11 mouse cellular contexts compared by ENCODE assay signal in the genomic region with DNA sequence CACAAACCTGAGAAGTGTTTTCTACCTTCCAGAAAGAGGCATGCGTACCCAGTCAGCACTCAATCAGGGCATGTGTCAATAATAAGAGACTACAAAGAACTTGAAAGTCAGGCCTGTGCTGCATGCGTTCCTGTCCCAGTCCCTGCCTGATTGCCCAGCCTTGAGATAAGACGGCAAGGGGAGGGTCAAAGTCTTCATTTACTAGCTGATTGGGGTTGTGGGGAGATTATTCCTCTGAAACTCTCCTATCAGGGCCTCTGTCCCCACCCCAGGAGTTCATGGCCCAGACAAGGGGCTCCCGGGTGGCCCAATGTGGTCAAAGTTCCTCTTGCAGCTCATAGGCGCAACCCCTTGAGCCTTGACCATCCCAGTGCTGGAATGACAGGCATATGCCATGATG. TPM values are rescaled to one million over a fixed set of nuclear protein-coding genes. Genes with fewer than 3 reads are reported as not detected.
DNase-seq lines count a peak whose midpoint lies in the region; ATAC-seq and TF ChIP-seq lines count a peak whose summit lies in the region.
"Had no signal": no experiment of that assay in that cellular context is flagged by ENCODE, and none has a peak within 500 bp of the region (broad histone marks: within the 10 kb centered on the region; RNA-seq: fewer than 3 reads in every experiment).

No protein-coding gene starts in this region.

- peaks cover 20 to 33% of the 10 kb centered on the region in 2 experiments for H3K4me1 ChIP-seq in heart, embryonic 14.5 days (ENCODE audit: control insufficient read depth in 2 of 2, insufficient read depth in 2 of 2, low read length in 2 of 2)
- peaks cover 35% of the 10 kb centered on the region for H3K4me1 ChIP-seq in embryonic facial prominence, embryonic 13.5 days
- peaks cover 17 to 35% of the 10 kb centered on the region in 2 experiments for H3K4me1 ChIP-seq in liver, embryonic 14.5 days (replicated peaks; ENCODE audit: control insufficient read depth in 2 of 2, insufficient read depth in 2 of 2, low read length in 1 of 2)
- H3K4me1 ChIP-seq in midbrain, embryonic 10.5 days = peaks cover 41% of the 10 kb centered on the region

- ATAC-seq in heart, embryonic 14.5 days (ENCODE audit: insufficient number of reproducible peaks, insufficient read depth, low FRiP score, low read depth) = no peak
- no peak for ATAC-seq in embryonic facial prominence, embryonic 13.5 days (ENCODE audit: insufficient number of reproducible peaks, insufficient read depth, low FRiP score, low TSS enrichment, low read depth)
- ATAC-seq in liver, embryonic 14.5 days (ENCODE audit: insufficient read depth) = peak; percentile 21
- ATAC-seq: activated CD4-positive, CD25-positive, alpha-beta regulatory T cell, adult 4 months had no signal

- no peaks in the 10 kb centered on the region for H3K27me3 ChIP-seq in heart, embryonic 14.5 days (ENCODE audit: control insufficient read depth, insufficient read depth, low read length)
- no peaks in the 10 kb centered on the region for H3K27me3 ChIP-seq in embryonic facial prominence, embryonic 13.5 days
- no peaks in the 10 kb centered on the region for H3K27me3 ChIP-seq in liver, embryonic 14.5 days (ENCODE audit: control insufficient read depth, insufficient read depth, low read length)
- peaks cover 4% of the 10 kb centered on the region; the same call in 1 of the 2 replicates for H3K27me3 ChIP-seq in midbrain, embryonic 10.5 days (ENCODE audit: low read depth, poor library complexity, severe bottlenecking)
- H3K27me3 ChIP-seq: kidney, embryonic 15.5 days had no signal

- H3K9me3 ChIP-seq in heart, embryonic 14.5 days (ENCODE audit: control insufficient read depth, low read length) = no peaks in the 10 kb centered on the region
- H3K9me3 ChIP-seq in embryonic facial prominence, embryonic 13.5 days = no peaks in the 10 kb centered on the region
- H3K9me3 ChIP-seq in liver, embryonic 14.5 days (ENCODE audit: control insufficient read depth, low read length) = no peaks in the 10 kb centered on the region
- H3K9me3 ChIP-seq in midbrain, embryonic 10.5 days (replicated peaks) = no peaks in the 10 kb centered on the region
- H3K9me3 ChIP-seq: kidney, embryonic 15.5 days had no signal

- no peaks in the 10 kb centered on the region for H3K36me3 ChIP-seq in heart, embryonic 14.5 days (ENCODE audit: control insufficient read depth, insufficient read depth, low read length)
- peaks cover 15% of the 10 kb centered on the region; the same call in 1 of the 2 replicates for H3K36me3 ChIP-seq in embryonic facial prominence, embryonic 13.5 days
- H3K36me3 ChIP-seq in liver, embryonic 14.5 days (replicated peaks; ENCODE audit: control insufficient read depth, insufficient read depth, low read depth) = no peaks in the 10 kb centered on the region
- peaks cover 17% of the 10 kb centered on the region for H3K36me3 ChIP-seq in midbrain, embryonic 10.5 days
- H3K36me3 ChIP-seq: kidney, embryonic 15.5 days had no signal

- 57% methylated on average over 5 of the region's 5 CpGs for WGBS in heart, embryonic 14.5 days
- 76% methylated on average over 5 of the region's 5 CpGs for WGBS in embryonic facial prominence, embryonic 13.5 days
- WGBS in liver, embryonic 14.5 days (ENCODE audit: insufficient replicate concordance) = 9% methylated on average over 5 of the region's 5 CpGs
- WGBS in midbrain, embryonic 10.5 days = 87% methylated on average over 5 of the region's 5 CpGs

- no peak for TF ChIP-seq CTCF in liver, embryonic 14.5 days (IDR thresholded peaks at IDR 0.05; ENCODE audit: low read depth)

- no peak overlapping the region for H3K27ac ChIP-seq in heart, embryonic 14.5 days (replicated peaks in 1 of 2; ENCODE audit: control insufficient read depth in 1 of 2, insufficient read depth in 1 of 2, low read depth in 2 of 2, low read length in 2 of 2)
- no peak overlapping the region for H3K27ac ChIP-seq in embryonic facial prominence, embryonic 13.5 days
- peak overlapping the region; percentile 69 for H3K27ac ChIP-seq in liver, embryonic 14.5 days
- H3K27ac ChIP-seq in midbrain, embryonic 10.5 days (replicated peaks) = no peak overlapping the region; the same call in 1 of the 2 replicates

- peak overlapping the region; percentile 40 for H3K9ac ChIP-seq in heart, embryonic 14.5 days (ENCODE audit: low read length)
- H3K9ac ChIP-seq in embryonic facial prominence, embryonic 13.5 days = 0 out of 2 replicates have a peak overlapping the region, but pooled peaks have one; percentile 21
- H3K9ac ChIP-seq in liver, embryonic 14.5 days (replicated peaks) = peak overlapping the region; percentile 24

- TF ChIP-seq EP300 in liver, embryonic 14.5 days (IDR thresholded peaks at IDR 0.05; ENCODE audit: low read depth) = no peak

- no peak overlapping the region for H3K4me3 ChIP-seq in heart, embryonic 14.5 days (ENCODE audit: control insufficient read depth in 1 of 2, insufficient read depth in 1 of 2, low read depth in 1 of 2, low read length in 2 of 2)
- H3K4me3 ChIP-seq in embryonic facial prominence, embryonic 13.5 days = no peak overlapping the region
- peak overlapping the region; percentile 4 to 27; a peak in 2 of 4 replicates for H3K4me3 ChIP-seq in liver, embryonic 14.5 days (ENCODE audit: insufficient read depth in 1 of 2, low read depth in 2 of 2, low read length in 2 of 2)
- H3K4me3 ChIP-seq in midbrain, embryonic 10.5 days = no peak overlapping the region

- H3K4me2 ChIP-seq in heart, embryonic 14.5 days (ENCODE audit: low read length) = no peak overlapping the region
- H3K4me2 ChIP-seq in embryonic facial prominence, embryonic 13.5 days = no peak overlapping the region
- H3K4me2 ChIP-seq in liver, embryonic 14.5 days (ENCODE audit: low read depth) = peak overlapping the region; percentile 88

- no peak for DNase-seq in heart, adult 8-10 months (ENCODE audit: low spot score)
- peak; percentile 84 for DNase-seq in MEL-GATA-1-ER (ENCODE audit: extremely low read depth, low read depth)
- DNase-seq in liver, embryonic 14.5 days (ENCODE audit: low read depth in 3 of 3, low spot score in 3 of 3) = peak in 2 of 3 experiments; percentile 50 to 60
- DNase-seq in midbrain, embryonic 10.5 days (ENCODE audit: low spot score) = no peak
- DNase-seq in layer of hippocampus, adult 9-10 months (ENCODE audit: low spot score) = no peak
- DNase-seq: spleen, adult 18-20 months; thymus, postnatal 14 days had no signal

RNA-seq across cellular contexts. Expression of gene Gna11, which starts 1.3 kb away (rescaled TPM):
- polyA plus RNA-seq in heart, embryonic 14.5 days (2014; fragmentation: Nextera tagmentation; extraction: Ambion mirVana) = 54.9 and 57.4 TPM in 2 replicates
- total RNA-seq in heart, adult 8-10 months (2022) = 10 to 100 TPM; 47.7 to 54.1 (median 50.9) TPM
- polyA plus RNA-seq in embryonic facial prominence, embryonic 13.5 days (2015; fragmentation: Nextera tagmentation; extraction: Ambion mirVana) = 84.2 and 90.1 TPM in 2 replicates
- 14.8 and 17.0 TPM in 2 replicates for polyA plus RNA-seq in liver, embryonic 14.5 days (2012; rRNA removed)
- 17.3 and 17.4 TPM in 2 replicates for polyA plus RNA-seq in liver, embryonic 14.5 days (2014; fragmentation: Nextera tagmentation; extraction: Ambion mirVana)
- 70.7 and 73.7 TPM in 2 replicates for polyA plus RNA-seq in midbrain, embryonic 10.5 days (2016; fragmentation: Nextera tagmentation; extraction: Ambion mirVana)

RNA-seq across cellular contexts. Expression of gene Aes, which starts 13.0 kb away (rescaled TPM):
- polyA plus RNA-seq in heart, embryonic 14.5 days (2014; fragmentation: Nextera tagmentation; extraction: Ambion mirVana) = 367 and 598 TPM in 2 replicates
- total RNA-seq in heart, adult 8-10 months (2022) = 1,000 to 10,000 TPM; 1,133 to 1,192 (median 1,173) TPM
- 464 and 465 TPM in 2 replicates for polyA plus RNA-seq in embryonic facial prominence, embryonic 13.5 days (2015; fragmentation: Nextera tagmentation; extraction: Ambion mirVana)
- 113 and 134 TPM in 2 replicates for polyA plus RNA-seq in liver, embryonic 14.5 days (2012; rRNA removed)
- 139 and 156 TPM in 2 replicates for polyA plus RNA-seq in liver, embryonic 14.5 days (2014; fragmentation: Nextera tagmentation; extraction: Ambion mirVana)
- 334 and 467 TPM in 2 replicates for polyA plus RNA-seq in midbrain, embryonic 10.5 days (2016; fragmentation: Nextera tagmentation; extraction: Ambion mirVana)

RNA-seq across cellular contexts. Expression of gene Gna15, which starts 22.3 kb away (rescaled TPM):
- polyA plus RNA-seq in heart, embryonic 14.5 days (2014; fragmentation: Nextera tagmentation; extraction: Ambion mirVana) = 0.74 and 0.89 TPM in 2 replicates
- under 1 TPM; 0.37 to 0.78 (median 0.54) TPM for total RNA-seq in heart, adult 8-10 months (2022)
- polyA plus RNA-seq in embryonic facial prominence, embryonic 13.5 days (2015; fragmentation: Nextera tagmentation; extraction: Ambion mirVana) = 2.0 and 2.1 TPM in 2 replicates
- 4.2 and 4.6 TPM in 2 replicates for polyA plus RNA-seq in liver, embryonic 14.5 days (2012; rRNA removed)
- polyA plus RNA-seq in liver, embryonic 14.5 days (2014; fragmentation: Nextera tagmentation; extraction: Ambion mirVana) = 3.2 and 4.7 TPM in 2 replicates
- 0.53 and 0.85 TPM in 2 replicates for polyA plus RNA-seq in midbrain, embryonic 10.5 days (2016; fragmentation: Nextera tagmentation; extraction: Ambion mirVana)

RNA-seq across cellular contexts. Expression of gene Tle2, which starts 28.0 kb away (rescaled TPM):
- polyA plus RNA-seq in heart, embryonic 14.5 days (2014; fragmentation: Nextera tagmentation; extraction: Ambion mirVana) = 21.6 and 21.8 TPM in 2 replicates
- 10 to 100 TPM in 2 of 4 experiments, 1 to 10 TPM in 2; 5.4 to 12.1 (median 9.1) TPM for total RNA-seq in heart, adult 8-10 months (2022)
- 63.4 and 71.4 TPM in 2 replicates for polyA plus RNA-seq in embryonic facial prominence, embryonic 13.5 days (2015; fragmentation: Nextera tagmentation; extraction: Ambion mirVana)
- polyA plus RNA-seq in liver, embryonic 14.5 days (2012; rRNA removed) = 5.2 and 6.5 TPM in 2 replicates
- polyA plus RNA-seq in liver, embryonic 14.5 days (2014; fragmentation: Nextera tagmentation; extraction: Ambion mirVana) = 0.82 and 0.90 TPM in 2 replicates
- polyA plus RNA-seq in midbrain, embryonic 10.5 days (2016; fragmentation: Nextera tagmentation; extraction: Ambion mirVana) = 9.7 and 13.5 TPM in 2 replicates

RNA-seq across cellular contexts. Expression of gene S1pr4, which starts 46.4 kb away (rescaled TPM):
- polyA plus RNA-seq in heart, embryonic 14.5 days (2014; fragmentation: Nextera tagmentation; extraction: Ambion mirVana) = 0.24 and 0.35 TPM in 2 replicates
- 1 to 10 TPM in 2 of 4 experiments, under 1 TPM in 2; 0.88 to 1.4 (median 1.0) TPM for total RNA-seq in heart, adult 8-10 months (2022)
- polyA plus RNA-seq in embryonic facial prominence, embryonic 13.5 days (2015; fragmentation: Nextera tagmentation; extraction: Ambion mirVana) = 0.25 and 0.31 TPM in 2 replicates
- 1.5 and 1.8 TPM in 2 replicates for polyA plus RNA-seq in liver, embryonic 14.5 days (2012; rRNA removed)
- 1.4 and 1.5 TPM in 2 replicates for polyA plus RNA-seq in liver, embryonic 14.5 days (2014; fragmentation: Nextera tagmentation; extraction: Ambion mirVana)
- polyA plus RNA-seq in midbrain, embryonic 10.5 days (2016; fragmentation: Nextera tagmentation; extraction: Ambion mirVana) = 0.37 and 0.89 TPM in 2 replicates

Comparison
In these comparisons a context has a peak if more than half of its experiments do, and no peak if none do; other contexts are left out.
1. H3K4me3 ChIP-seq: peak in liver, embryonic 14.5 days (2 of 2); none in heart, embryonic 14.5 days (0 of 2), embryonic facial prominence, embryonic 13.5 days (single experiment) and midbrain, embryonic 10.5 days (single experiment).
2. DNase-seq: peak in MEL-GATA-1-ER (single experiment) and liver, embryonic 14.5 days (2 of 3); none in heart, adult 8-10 months (single experiment), midbrain, embryonic 10.5 days (single experiment) and layer of hippocampus, adult 9-10 months (single experiment).
3. Peak in every context shown above with its lines, with median percentiles within 50 percentile points of each other: H3K9ac ChIP-seq.